Mouse (Mus musculus): ENCODE measurements around the gene Grrp1. TPM values are rescaled to one million over a fixed set of nuclear protein-coding genes. Genes with fewer than 3 reads are reported as not detected.

Gene Grrp1
- polyA plus RNA-seq, 1 experiment from 2014 or later = 6.2 TPM

DNA sequence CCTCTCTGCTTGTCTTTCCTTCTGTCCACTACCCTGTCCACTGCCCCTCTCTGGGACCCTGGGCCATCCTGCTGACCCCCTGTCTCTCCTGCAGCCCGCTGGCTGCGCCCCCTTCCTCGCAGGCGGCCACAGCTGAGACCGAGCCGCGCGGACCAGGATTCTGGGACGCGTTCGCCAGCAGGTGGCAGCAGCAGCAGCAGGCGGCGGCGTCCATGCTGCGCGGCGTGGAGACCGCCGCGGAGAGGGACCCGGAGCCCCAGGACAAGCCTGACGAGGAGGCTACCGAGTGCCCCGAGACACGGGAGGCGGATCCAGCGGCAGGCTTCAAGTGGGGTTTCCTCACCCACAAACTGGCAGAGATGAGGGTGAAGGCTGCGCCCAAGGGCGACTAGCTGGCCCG lies 4.3 kb downstream of the Grrp1 start:
- Histone ChIP-seq H3K27me3 (ENCODE audit: control insufficient read depth, insufficient read depth, low read length) (peaks cover 42% of the 10 kb centered on the region), H3K4me2 (ENCODE audit: low read length) (peak overlapping the region; percentile 88), H3K27ac (replicated peaks in 1 of 2; ENCODE audit: control insufficient read depth in 1 of 2, insufficient read depth in 1 of 2, low read depth in 2 of 2, low read length in 2 of 2) (no peak overlapping the region), H3K4me1 (ENCODE audit: control insufficient read depth in 2 of 2, insufficient read depth in 2 of 2, low read length in 2 of 2) (peaks cover 40 to 45% of the 10 kb centered on the region in 2 experiments), H3K4me3 (ENCODE audit: control insufficient read depth in 1 of 2, insufficient read depth in 1 of 2, low read depth in 1 of 2, low read length in 2 of 2) (peak overlapping the region; percentile 46 to 48), H3K9ac (ENCODE audit: low read length) (no peak overlapping the region), H3K9me3 (ENCODE audit: control insufficient read depth, low read length) (no peaks in the 10 kb centered on the region), H3K36me3 (ENCODE audit: control insufficient read depth, insufficient read depth, low read length) (no peaks in the 10 kb centered on the region)
- WGBS = 2% methylated on average over 30 of the region's 30 CpGs
- no peak for ATAC-seq (ENCODE audit: insufficient number of reproducible peaks, insufficient read depth, low FRiP score, low read depth)

DNA sequence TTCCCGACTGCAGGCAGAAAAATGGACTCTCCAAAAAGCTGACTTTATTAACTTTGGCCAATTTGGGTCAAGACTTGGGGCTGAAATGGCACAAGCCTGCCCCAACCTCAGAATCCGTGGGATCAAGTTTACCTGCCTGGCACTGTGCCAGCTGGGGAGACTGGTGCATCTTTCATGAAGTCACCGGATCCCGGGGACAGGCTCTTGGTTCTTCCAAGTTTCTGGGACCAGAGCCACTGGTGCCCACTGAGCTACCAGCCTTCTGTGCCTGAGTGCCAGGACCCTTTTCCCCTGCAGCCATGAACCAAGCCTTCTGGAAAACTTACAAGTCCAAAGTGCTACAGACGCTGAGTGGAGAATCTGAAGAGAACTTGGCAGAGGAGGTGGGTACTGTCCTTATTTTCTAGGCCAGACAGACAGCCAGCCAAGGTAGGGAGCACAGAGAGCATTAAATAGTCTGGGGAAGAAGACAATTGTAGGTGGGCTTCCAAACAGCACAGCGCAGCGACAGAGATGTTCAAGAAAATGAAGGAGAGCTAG lies 7.1 kb downstream of the Grrp1 start, which contains the start of gene Gm30191:
Gene Gm30191, plus strand, starts transcription at position 217 of the 540 bp plus-strand sequence.
- WGBS = 81% methylated on average over 7 of the region's 7 CpGs
- Histone ChIP-seq H3K9me3 (ENCODE audit: control insufficient read depth, low read length) (no peaks in the 10 kb centered on the region), H3K9ac (ENCODE audit: low read length) (no peak within 1 kb of the TSS), H3K27me3 (ENCODE audit: control insufficient read depth, insufficient read depth, low read length) (peaks cover 29% of the 10 kb centered on the region), H3K4me3 (ENCODE audit: control insufficient read depth in 1 of 2, insufficient read depth in 1 of 2, low read depth in 1 of 2, low read length in 2 of 2) (peak within 1 kb of the TSS in 1 of 2 experiments; percentile 89; a peak in 2 of 4 replicates), H3K36me3 (ENCODE audit: control insufficient read depth, insufficient read depth, low read length) (no peaks in the 10 kb centered on the region), H3K4me2 (ENCODE audit: low read length) (peak within 1 kb of the TSS; percentile 96), H3K27ac (replicated peaks in 1 of 2; ENCODE audit: control insufficient read depth in 1 of 2, insufficient read depth in 1 of 2, low read depth in 2 of 2, low read length in 2 of 2) (no peak within 1 kb of the TSS), H3K4me1 (ENCODE audit: control insufficient read depth in 2 of 2, insufficient read depth in 2 of 2, low read length in 2 of 2) (peaks cover 25 to 27% of the 10 kb centered on the region in 2 experiments)
- no peak for ATAC-seq (ENCODE audit: insufficient number of reproducible peaks, insufficient read depth, low FRiP score, low read depth)

DNA sequence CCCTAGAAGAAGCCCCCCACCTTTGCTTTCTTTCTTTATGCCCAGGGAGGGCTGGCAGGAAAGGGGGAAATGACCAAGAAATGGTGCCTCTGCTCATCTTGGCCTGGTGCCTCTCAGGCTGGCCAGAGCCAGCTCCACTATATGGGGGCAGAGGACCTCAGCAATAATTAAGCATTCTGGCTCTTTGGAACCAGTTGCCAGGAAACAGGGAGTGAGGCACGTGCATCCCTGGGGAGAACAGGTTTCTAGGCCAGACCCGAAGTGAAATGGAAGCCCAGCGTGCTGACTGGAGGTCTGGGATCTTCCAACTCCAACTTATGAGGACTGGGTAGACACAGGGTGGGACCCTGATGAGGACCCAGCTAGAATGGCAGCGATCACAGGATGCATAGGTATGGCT lies 7.7 kb downstream of the Grrp1 start:
- ATAC-seq (ENCODE audit: insufficient number of reproducible peaks, insufficient read depth, low FRiP score, low read depth) = no peak
- no peak overlapping the region for H3K4me3 ChIP-seq (ENCODE audit: control insufficient read depth in 1 of 2, insufficient read depth in 1 of 2, low read depth in 1 of 2, low read length in 2 of 2)
- H3K36me3 ChIP-seq (ENCODE audit: control insufficient read depth, insufficient read depth, low read length) = no peaks in the 10 kb centered on the region
- H3K27me3 ChIP-seq (ENCODE audit: control insufficient read depth, insufficient read depth, low read length) = peaks cover 29% of the 10 kb centered on the region
- peaks cover 21 to 22% of the 10 kb centered on the region in 2 experiments for H3K4me1 ChIP-seq (ENCODE audit: control insufficient read depth in 2 of 2, insufficient read depth in 2 of 2, low read length in 2 of 2)
- WGBS = 55% methylated on average over 4 of the region's 4 CpGs
- H3K4me2 ChIP-seq (ENCODE audit: low read length) = no peak overlapping the region
- no peak overlapping the region for H3K9ac ChIP-seq (ENCODE audit: low read length)
- no peaks in the 10 kb centered on the region for H3K9me3 ChIP-seq (ENCODE audit: control insufficient read depth, low read length)
- H3K27ac ChIP-seq (replicated peaks in 1 of 2; ENCODE audit: control insufficient read depth in 1 of 2, insufficient read depth in 1 of 2, low read depth in 2 of 2, low read length in 2 of 2) = no peak overlapping the region

- peak within 1 kb of the TSS; percentile 91 for H3K9ac ChIP-seq (ENCODE audit: low read length)
- no peaks in the 10 kb centered on the region for H3K9me3 ChIP-seq (ENCODE audit: control insufficient read depth, low read length)
- peak within 1 kb of the TSS; percentile 75 to 89 for H3K4me3 ChIP-seq (ENCODE audit: control insufficient read depth in 1 of 2, insufficient read depth in 1 of 2, low read depth in 1 of 2, low read length in 2 of 2)
- H3K4me1 ChIP-seq (ENCODE audit: control insufficient read depth in 2 of 2, insufficient read depth in 2 of 2, low read length in 2 of 2) = peaks cover 13% of the 10 kb centered on the region in 2 experiments
- H3K4me2 ChIP-seq (ENCODE audit: low read length) = peak within 1 kb of the TSS; percentile 96
- peak; percentile 68 for ATAC-seq (ENCODE audit: insufficient number of reproducible peaks, insufficient read depth, low FRiP score, low read depth)
- H3K36me3 ChIP-seq (ENCODE audit: control insufficient read depth, insufficient read depth, low read length) = no peaks in the 10 kb centered on the region
- peaks cover 23% of the 10 kb centered on the region for H3K27me3 ChIP-seq (ENCODE audit: control insufficient read depth, insufficient read depth, low read length)
- WGBS = under 1% methylated on average over 60 of the region's 60 CpGs
- 0 out of 4 replicates have a peak within 1 kb of the TSS, but pooled peaks of 1 of the 2 experiments have one; percentile 19 for H3K27ac ChIP-seq (replicated peaks in 1 of 2; ENCODE audit: control insufficient read depth in 1 of 2, insufficient read depth in 1 of 2, low read depth in 2 of 2, low read length in 2 of 2)
These were observed 8.6 kb downstream of the Grrp1 start, which contains the start of gene Zfp593 for GRCm38 (mm10) chr4:134245148-134245843. Zfp593 (minus strand) TSS chr4:134245592.

DNA sequence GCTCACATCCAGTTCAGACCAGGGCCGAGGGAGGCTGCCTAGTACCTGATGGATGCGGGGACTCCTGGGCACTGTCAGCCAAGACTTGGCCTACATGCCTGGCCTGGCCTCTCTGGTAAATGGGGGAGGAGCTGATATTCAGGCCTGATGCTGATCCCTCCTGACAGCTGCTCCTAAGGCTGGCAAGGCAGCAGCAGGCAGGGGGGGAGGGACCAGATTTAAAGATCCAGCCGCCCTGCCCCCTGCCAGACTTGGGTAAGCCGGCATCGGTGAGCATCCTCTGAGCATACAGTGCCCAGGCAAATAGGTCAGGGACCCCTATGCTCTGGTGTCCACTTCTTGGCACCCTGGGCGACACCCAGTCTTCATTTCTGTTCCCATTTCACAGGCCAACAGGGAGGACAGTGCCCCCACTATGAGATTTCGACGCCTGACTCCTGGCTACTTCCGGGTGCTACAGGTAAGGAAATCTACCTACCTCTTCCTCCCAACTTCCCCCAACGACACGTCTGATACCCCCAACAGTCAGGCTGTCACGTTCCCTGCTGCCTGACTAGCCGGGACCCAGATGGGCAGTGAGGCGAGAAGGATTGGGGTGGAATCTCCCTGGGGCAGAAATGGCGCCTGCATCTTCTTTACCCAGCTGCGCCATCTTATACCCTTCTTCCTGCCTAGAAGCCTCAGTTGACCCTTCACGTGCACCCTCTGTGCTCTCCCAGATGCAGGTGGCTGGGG lies 10.2 kb downstream of the Grrp1 start, which contains the start of gene E130218I03Rik:
Gene E130218I03Rik, plus strand, starts transcription at position 147 of the 735 bp plus-strand sequence.
- no peak within 1 kb of the TSS for H3K27ac ChIP-seq (replicated peaks in 1 of 2; ENCODE audit: control insufficient read depth in 1 of 2, insufficient read depth in 1 of 2, low read depth in 2 of 2, low read length in 2 of 2)
- H3K4me2 ChIP-seq (ENCODE audit: low read length) = peak within 1 kb of the TSS; percentile 96
- WGBS = 92% methylated on average over 17 of the region's 17 CpGs
- peak within 1 kb of the TSS; percentile 91; the same call in 1 of the 2 replicates for H3K9ac ChIP-seq (ENCODE audit: low read length)
- peak within 1 kb of the TSS in 1 of 2 experiments; percentile 75; a peak in 1 of 4 replicates for H3K4me3 ChIP-seq (ENCODE audit: control insufficient read depth in 1 of 2, insufficient read depth in 1 of 2, low read depth in 1 of 2, low read length in 2 of 2)
- H3K36me3 ChIP-seq (ENCODE audit: control insufficient read depth, insufficient read depth, low read length) = no peaks in the 10 kb centered on the region
- H3K9me3 ChIP-seq (ENCODE audit: control insufficient read depth, low read length) = no peaks in the 10 kb centered on the region
- H3K4me1 ChIP-seq (ENCODE audit: control insufficient read depth in 2 of 2, insufficient read depth in 2 of 2, low read length in 2 of 2) = peaks cover 9 to 12% of the 10 kb centered on the region in 2 experiments
- ATAC-seq (ENCODE audit: insufficient number of reproducible peaks, insufficient read depth, low FRiP score, low read depth) = no peak
- peaks cover 22% of the 10 kb centered on the region for H3K27me3 ChIP-seq (ENCODE audit: control insufficient read depth, insufficient read depth, low read length)

DNA sequence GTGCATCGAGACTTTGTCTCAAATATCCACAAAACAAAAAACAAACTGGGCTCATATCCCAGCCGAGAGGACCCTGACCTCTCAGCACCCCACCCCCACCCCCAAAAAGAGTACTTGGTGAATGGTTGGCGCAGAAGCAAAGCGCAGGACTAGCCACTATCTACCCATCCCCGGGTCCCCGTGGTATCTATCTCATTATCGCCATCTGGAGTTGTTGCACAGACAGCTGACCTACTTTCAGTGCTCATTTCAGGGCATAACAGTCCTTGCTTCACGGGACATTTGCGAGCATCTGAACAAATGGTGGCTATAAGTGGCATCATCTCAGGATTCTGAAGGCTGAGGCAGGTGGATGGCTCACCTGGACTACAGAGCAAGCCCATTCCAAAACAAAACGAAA lies 15.2 kb downstream of the Grrp1 start:
- Histone ChIP-seq H3K9ac (ENCODE audit: low read length) (peak overlapping the region; percentile 48; the same call in 1 of the 2 replicates), H3K27me3 (ENCODE audit: control insufficient read depth, insufficient read depth, low read length) (no peaks in the 10 kb centered on the region; the same call in none of the 2 replicates), H3K4me2 (ENCODE audit: low read length) (peak overlapping the region; percentile 78), H3K9me3 (ENCODE audit: control insufficient read depth, low read length) (no peaks in the 10 kb centered on the region), H3K4me1 (ENCODE audit: control insufficient read depth in 2 of 2, insufficient read depth in 2 of 2, low read length in 2 of 2) (peaks cover 11 to 12% of the 10 kb centered on the region in 2 experiments; a peak in 3 of 4 replicates), H3K4me3 (ENCODE audit: control insufficient read depth in 1 of 2, insufficient read depth in 1 of 2, low read depth in 1 of 2, low read length in 2 of 2) (peak overlapping the region; percentile 46 to 47; a peak in 3 of 4 replicates), H3K36me3 (ENCODE audit: control insufficient read depth, insufficient read depth, low read length) (no peaks in the 10 kb centered on the region), H3K27ac (replicated peaks in 1 of 2; ENCODE audit: control insufficient read depth in 1 of 2, insufficient read depth in 1 of 2, low read depth in 2 of 2, low read length in 2 of 2) (no peak overlapping the region)
- ATAC-seq (ENCODE audit: insufficient number of reproducible peaks, insufficient read depth, low FRiP score, low read depth) = no peak
- WGBS = 17% methylated on average over 10 of the region's 10 CpGs

GRCm38 (mm10) chr4:134238279-134238651 lies 15.6 kb downstream of the Grrp1 start, which contains the start of gene Cnksr1:
Cnksr1 (minus strand) TSS chr4:134238399.
- H3K27ac ChIP-seq (replicated peaks in 1 of 2; ENCODE audit: control insufficient read depth in 1 of 2, insufficient read depth in 1 of 2, low read depth in 2 of 2, low read length in 2 of 2) = no peak within 1 kb of the TSS
- WGBS = under 1% methylated on average over 18 of the region's 18 CpGs
- ATAC-seq (ENCODE audit: insufficient number of reproducible peaks, insufficient read depth, low FRiP score, low read depth) = 0 out of 2 replicates have a peak, but pooled peaks have one; percentile 31

More at GRCm38 (mm10) chr4:134238279-134238651, 15.6 kb downstream of the Grrp1 start, which contains the start of gene Cnksr1:
- peak within 1 kb of the TSS; percentile 46 to 47 for H3K4me3 ChIP-seq (ENCODE audit: control insufficient read depth in 1 of 2, insufficient read depth in 1 of 2, low read depth in 1 of 2, low read length in 2 of 2)
- peak within 1 kb of the TSS; percentile 48 for H3K9ac ChIP-seq (ENCODE audit: low read length)
- H3K9me3 ChIP-seq (ENCODE audit: control insufficient read depth, low read length) = no peaks in the 10 kb centered on the region
- no peaks in the 10 kb centered on the region for H3K36me3 ChIP-seq (ENCODE audit: control insufficient read depth, insufficient read depth, low read length)
- H3K27me3 ChIP-seq (ENCODE audit: control insufficient read depth, insufficient read depth, low read length) = no peaks in the 10 kb centered on the region; the same call in none of the 2 replicates
- peaks cover 11 to 12% of the 10 kb centered on the region in 2 experiments; a peak in 3 of 4 replicates for H3K4me1 ChIP-seq (ENCODE audit: control insufficient read depth in 2 of 2, insufficient read depth in 2 of 2, low read length in 2 of 2)
- peak within 1 kb of the TSS; percentile 78 for H3K4me2 ChIP-seq (ENCODE audit: low read length)
